Mouse (Mus musculus) ovary, adult 18-20 months (tissue): ENCODE measurements around the gene 2210016L21Rik.

Source experiments
- DNase-seq: peaks from one replicate; pipeline ENCODE4 v3.0.0; 2022; ENCODE audit warnings: low spot score, mixed read lengths

2210016L21Rik gene

DNA sequence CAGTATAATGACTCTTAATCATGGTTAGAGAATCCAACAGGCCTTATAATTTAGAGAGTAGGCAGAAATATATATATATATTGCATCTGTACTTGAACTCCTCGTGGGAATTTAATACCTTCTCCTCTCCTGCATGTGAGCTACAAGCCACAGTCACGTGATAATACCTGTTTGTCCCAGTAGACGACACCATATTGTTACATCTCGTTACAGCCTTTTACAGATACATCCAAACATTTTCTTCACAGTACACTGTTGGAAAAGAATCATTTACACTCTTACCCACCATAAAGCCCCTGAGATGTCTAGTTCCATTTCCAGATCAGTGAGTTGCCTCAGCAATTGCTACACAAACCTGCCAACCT, 790 bp downstream of the 2210016L21Rik start:
- no peak for DNase-seq

GRCm38 (mm10) chr5:114945072-114945471, 3.1 kb downstream of the 2210016L21Rik start:
- no peak for DNase-seq

GRCm38 (mm10) chr5:114948891-114949290, 6.9 kb downstream of the 2210016L21Rik start:
- DNase-seq, result no peak

GRCm38 (mm10) chr5:114949316-114949715, 7.4 kb downstream of the 2210016L21Rik start:
- DNase-seq, result no peak

GRCm38 (mm10) chr5:114949812-114950211, 7.9 kb downstream of the 2210016L21Rik start:
- DNase-seq, result no peak

- no peak for DNase-seq
Measured at GRCm38 (mm10) chr5:114950669-114951068, 8.7 kb downstream of the 2210016L21Rik start.

DNA sequence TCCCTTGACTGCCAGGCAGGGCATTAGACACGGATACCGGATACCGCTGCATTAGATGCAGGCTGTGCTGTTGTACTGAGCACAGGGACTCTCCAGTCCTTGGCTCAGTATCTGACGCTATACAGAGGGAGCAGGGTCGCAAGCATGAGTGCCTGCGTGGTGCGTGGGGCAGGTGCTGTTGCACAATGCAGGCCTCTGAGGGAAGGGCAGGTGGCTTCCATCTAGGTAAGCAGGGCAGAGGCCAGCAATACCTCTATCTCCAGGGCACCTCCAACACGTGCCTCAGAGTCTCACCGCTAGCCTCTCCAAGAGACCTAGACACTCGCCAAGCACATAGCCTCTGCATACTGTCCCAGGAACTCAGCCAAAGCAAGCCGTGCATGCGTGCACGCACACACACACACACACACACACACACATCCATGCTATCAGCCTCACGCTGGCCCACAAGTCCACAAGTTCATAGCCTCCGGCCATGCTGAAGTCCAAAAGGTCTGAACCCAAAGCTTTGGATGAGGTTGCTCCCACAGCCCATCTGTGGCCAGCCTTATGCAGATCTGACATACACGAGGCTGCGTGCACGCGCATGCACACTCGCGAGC, 9.4 kb downstream of the 2210016L21Rik start:
- no peak for DNase-seq

DNA sequence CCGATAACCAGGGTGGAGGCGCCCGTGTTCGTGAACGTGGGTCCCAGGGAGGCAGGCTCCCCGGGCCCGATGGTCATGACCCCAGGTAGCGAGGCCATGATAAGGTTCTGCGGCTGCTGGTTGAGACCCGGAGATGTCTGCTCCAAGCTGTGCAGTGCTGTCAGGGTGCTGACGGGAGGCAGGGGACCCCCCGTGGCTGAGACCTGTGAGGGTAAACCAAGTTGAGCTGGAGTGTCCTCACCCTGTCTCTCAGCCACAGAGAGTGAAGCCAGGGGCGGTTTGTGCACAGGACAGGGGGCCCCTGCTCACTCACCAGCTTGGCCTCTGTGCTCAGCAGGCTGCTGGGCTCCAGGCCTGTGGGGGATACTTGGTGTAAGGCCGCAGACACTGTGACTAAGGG, 11.4 kb downstream of the 2210016L21Rik start:
- DNase-seq, result no peak

DNA sequence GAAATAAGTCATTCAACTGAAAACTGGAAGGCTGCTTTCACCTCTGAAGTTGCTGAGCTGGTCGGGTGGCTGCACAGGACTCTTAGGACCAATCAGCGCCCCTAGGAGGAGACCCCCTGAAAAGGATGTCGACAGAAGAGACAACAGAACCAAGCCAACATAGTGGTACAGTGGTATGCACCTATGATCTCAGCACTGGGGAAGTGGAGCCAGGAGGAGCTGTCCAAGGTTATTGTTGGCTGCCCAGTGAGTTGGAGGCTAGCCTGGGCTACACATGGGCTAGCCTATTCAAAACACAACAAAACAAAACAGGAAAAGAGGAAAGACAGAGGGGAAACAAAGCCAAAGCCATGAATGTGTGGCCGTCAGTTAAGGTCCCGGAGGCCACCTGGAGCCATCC, 16.1 kb downstream of the 2210016L21Rik start:
- no peak for DNase-seq

DNA sequence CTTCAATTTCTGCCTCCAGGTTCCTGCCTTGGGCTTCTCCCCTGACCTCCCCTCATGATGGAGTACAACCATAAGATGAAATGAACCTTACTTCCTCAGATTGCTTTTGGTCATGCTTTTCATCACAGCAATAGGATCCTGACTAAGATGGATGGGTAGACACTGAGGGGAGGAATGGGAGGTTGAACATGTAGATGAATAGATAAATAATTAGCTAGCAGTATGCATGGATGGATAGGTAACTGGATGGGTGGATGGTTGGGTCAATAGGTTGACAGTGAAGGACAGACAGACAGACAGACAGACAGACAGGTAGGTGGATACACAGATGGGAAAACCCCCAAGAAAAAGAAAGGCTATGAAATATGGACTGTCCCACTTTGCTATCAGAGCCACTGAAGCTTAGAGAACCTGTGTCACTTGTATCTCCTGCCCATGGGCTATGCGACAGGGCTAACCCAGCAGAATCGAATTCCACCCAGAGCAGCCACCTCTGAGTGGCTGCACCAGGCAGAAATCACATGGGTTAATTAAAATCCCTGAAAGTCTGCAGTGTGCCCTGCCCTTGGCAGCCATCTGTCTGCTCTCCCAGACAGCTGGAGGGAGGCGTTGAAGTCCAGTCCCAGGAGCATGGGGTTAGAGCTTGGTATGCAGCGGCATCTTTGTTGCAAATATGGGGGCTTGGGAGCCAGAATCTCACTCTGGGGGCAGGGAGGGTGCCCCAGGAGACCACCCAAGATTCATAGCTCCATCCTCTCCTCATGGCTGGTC, 19.8 kb downstream of the 2210016L21Rik start:
- DNase-seq, result no peak

- no peak for DNase-seq
Measured at GRCm38 (mm10) chr5:114964315-114964966, 22.5 kb downstream of the 2210016L21Rik start.

- DNase-seq, result no peak
Measured at GRCm38 (mm10) chr5:114964967-114965898, 23.3 kb downstream of the 2210016L21Rik start.

DNA sequence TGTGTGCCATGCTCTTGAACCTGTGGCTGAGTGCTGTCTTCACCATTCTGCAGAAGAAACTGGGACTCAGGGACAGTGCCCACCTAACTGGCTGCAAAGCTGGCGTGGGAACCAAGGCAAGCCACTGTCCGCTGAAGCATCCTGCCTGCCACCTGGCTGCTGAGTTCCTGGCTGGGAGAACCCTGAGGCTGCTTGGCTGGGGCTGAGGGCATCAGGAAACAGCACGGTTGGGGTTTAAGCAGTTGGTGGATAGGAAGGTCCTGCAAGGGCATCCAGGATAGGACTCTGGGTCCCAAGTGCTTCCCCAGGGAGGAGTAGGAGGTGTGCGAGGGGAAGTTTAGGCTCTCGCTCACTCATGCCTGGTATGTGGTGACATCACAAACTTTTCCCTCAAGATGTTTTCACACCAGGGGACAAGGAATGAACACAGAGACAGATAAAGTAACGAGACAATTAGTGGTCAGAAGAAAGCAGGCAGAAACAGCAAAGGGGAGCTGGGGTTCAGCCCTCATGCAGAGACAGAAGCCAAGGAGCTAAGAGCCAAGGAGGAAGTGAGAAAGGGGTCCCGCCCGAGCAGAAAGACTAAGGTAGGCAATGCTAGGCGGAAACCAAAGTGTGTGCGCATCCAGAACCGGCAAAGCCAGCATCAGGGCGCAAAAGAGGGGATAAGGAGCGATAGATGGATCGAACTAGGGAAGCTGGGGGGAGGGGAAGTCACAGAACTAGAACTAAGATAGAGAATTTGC, 25.7 kb downstream of the 2210016L21Rik start:
- no peak for DNase-seq

DNA sequence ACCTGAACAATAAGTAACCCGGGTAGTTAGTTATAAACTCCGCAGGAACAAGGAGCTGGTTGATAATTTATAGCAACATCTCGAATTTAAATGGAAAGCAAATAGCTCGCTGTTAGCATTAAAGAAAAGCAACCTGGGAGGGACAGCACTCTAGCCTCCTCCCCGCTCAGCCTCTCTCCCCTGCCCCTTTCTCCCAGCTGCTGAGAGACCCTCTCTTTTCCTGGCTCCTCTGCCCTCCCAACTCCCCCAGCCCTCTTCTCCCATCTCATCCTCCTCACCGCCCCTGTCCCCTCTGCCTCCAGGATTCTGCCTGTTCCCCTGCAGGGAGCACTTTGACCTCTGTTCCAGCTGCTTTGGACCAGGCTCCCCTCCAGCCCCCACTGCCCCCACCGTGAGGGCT, 26.7 kb downstream of the 2210016L21Rik start:
- no peak for DNase-seq

DNA sequence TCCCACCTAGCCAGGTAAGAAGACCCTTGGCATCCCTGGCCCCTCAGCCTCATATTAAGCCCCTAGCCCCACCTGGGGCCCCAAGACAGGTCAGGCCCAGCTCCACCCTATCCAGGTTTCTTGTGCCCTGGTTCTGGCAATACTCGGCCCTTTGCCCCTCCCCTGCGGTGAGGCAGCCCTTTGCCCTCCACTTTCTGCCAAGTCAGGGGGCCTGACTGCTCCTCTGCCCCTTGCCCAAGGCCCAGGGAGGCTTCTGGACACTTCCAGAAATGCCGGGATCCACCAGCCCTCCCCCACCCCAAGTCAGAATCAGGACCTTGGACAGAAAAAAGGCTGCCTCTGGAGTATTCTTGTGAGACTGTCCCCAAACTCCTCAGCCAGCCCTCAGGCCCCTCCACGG, 27.1 kb downstream of the 2210016L21Rik start:
- no peak for DNase-seq

DNA sequence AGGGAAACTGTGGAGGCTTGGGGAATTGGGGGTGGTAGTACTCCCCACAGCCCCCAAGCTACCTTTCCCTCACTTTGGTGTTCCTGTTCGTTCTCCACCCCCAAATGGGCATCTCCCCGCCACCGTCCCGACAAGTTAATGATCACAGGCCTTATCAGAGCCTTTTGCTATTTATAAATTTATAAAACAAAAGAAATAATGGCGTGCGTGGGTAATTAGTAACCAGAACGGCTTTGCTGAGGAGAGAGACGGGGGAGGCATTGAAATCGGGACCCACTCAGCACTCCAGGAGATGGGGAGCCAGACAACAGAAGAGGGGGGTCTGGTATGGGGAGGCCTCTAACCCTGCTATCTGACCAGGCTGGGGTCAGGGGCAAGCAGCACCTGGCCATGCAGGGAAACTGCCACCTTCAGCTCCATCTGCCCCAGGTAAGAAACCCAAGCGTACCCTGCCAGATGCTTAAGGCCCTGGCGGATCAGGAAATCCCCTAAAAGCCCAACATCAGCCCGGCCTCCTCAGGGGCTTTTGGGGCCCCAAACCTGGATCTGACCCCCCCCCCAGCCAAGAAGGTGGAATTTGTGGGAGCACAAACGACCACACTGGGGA, 27.8 kb downstream of the 2210016L21Rik start:
- DNase-seq, result no peak

DNA sequence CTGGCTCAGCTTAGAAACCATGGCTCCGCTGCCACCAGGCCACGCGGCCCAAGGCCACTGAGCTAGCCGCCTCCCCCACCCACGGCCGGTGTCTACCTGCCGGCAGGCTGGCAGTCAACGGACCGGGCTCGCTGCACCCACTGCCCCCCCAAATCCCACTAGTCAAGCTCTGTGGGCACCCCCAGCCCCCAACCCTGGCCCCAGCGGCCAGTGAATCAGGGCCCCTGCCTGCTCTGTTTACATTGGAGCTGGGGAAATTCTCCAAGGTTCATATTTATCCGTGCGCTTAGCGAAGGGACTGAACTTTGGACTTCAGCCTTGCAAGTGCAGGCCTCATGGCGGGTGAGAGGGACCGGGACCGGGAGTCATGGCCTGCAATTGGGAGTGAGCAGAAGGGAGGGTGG, 28.9 kb downstream of the 2210016L21Rik start, which contains the start of gene Hnf1a:
TSS of gene Hnf1a (minus strand) at position 271 of the 404 bp plus-strand sequence.
- no peak for DNase-seq

GRCm38 (mm10) chr5:114972201-114972600, 30.2 kb downstream of the 2210016L21Rik start:
- DNase-seq, result no peak

- no peak for DNase-seq
Measured at GRCm38 (mm10) chr5:114973131-114973530, 31.2 kb downstream of the 2210016L21Rik start.

GRCm38 (mm10) chr5:114976935-114977334, 35.0 kb downstream of the 2210016L21Rik start:
- DNase-seq, result no peak

GRCm38 (mm10) chr5:114978473-114978872, 36.5 kb downstream of the 2210016L21Rik start:
- DNase-seq, result no peak
